Mouse (Mus musculus): ENCODE data around the gene Dqx1. TPM values are rescaled to one million over a fixed set of nuclear protein-coding genes. Genes with fewer than 3 reads are reported as not detected.

Gene Dqx1
- polyA plus RNA-seq, 1 experiment: 0.15 TPM

DNA sequence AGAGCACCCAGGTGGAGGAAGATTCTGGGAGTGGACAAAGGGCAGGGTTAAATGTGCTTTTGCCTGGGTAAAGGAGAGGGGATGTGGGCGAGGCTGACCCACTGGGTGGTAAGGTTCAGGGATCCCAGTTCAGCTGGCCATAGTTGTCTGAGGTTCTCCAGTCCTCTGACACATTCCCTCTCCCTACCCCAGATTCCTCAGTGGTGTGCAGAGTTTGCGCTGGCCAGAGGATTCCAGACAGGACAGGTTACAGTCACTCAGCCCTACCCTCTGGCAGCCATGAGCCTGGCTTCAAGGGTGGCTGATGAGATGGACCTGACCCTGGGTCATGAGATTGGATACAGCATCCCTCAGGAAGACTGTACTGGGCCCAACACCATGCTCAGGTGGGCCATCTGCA, 1.1 kb downstream of the Dqx1 start:
- Histone ChIP-seq H3K27me3 (ENCODE audit: control insufficient read depth, insufficient read depth, insufficient read length) (peaks cover 14% of the 10 kb centered on the region), H3K79me3 (ENCODE audit: low read depth) (peaks cover 23% of the 10 kb centered on the region), H3ac (ENCODE audit: control insufficient read depth, insufficient read length, low read depth) (no peak overlapping the region), H3K4me3 (ENCODE audit: insufficient read depth, poor library complexity, severe bottlenecking) (no peak overlapping the region), H3K36me3 (ENCODE audit: control insufficient read depth, insufficient read depth) (peaks cover 29% of the 10 kb centered on the region), H3K79me2 (ENCODE audit: control insufficient read depth, insufficient read depth) (peaks cover 31% of the 10 kb centered on the region)
- TF ChIP-seq CTCF (IDR thresholded peaks at IDR 0.05; ENCODE audit: control insufficient read depth, insufficient read depth, insufficient read length): no peak
- TF ChIP-seq FOSL1 (IDR thresholded peaks at IDR 0.05; ENCODE audit: insufficient read depth, low read length, poor library complexity, severe bottlenecking): no peak
- no peak for TF ChIP-seq MYOD1 (IDR thresholded peaks at IDR 0.05; ENCODE audit: control insufficient read depth, insufficient read length, low read depth)
- no peak for TF ChIP-seq MYOG (IDR thresholded peaks at IDR 0.05; ENCODE audit: control insufficient read depth, extremely low read depth, insufficient read length)
- TF ChIP-seq USF1 (IDR thresholded peaks at IDR 0.05; ENCODE audit: low read depth): no peak
- TF ChIP-seq MAX (IDR thresholded peaks at IDR 0.05): no peak
- no peak for TF ChIP-seq CEBPB (IDR thresholded peaks at IDR 0.05; ENCODE audit: low read depth)

- TF ChIP-seq FOSL1 (IDR thresholded peaks at IDR 0.05; ENCODE audit: insufficient read depth, low read length, poor library complexity, severe bottlenecking) (no peak), USF1 (IDR thresholded peaks at IDR 0.05; ENCODE audit: low read depth) (no peak), MYOG (IDR thresholded peaks at IDR 0.05; ENCODE audit: control insufficient read depth, extremely low read depth, insufficient read length) (no peak), MYOD1 (IDR thresholded peaks at IDR 0.05; ENCODE audit: control insufficient read depth, insufficient read length, low read depth) (no peak), CEBPB (IDR thresholded peaks at IDR 0.05; ENCODE audit: low read depth) (no peak), CTCF (IDR thresholded peaks at IDR 0.05; ENCODE audit: control insufficient read depth, insufficient read depth, insufficient read length) (no peak), MAX (IDR thresholded peaks at IDR 0.05) (no peak)
- H3K36me3 ChIP-seq (ENCODE audit: control insufficient read depth, insufficient read depth): no peaks in the 10 kb centered on the region
- H3K4me3 ChIP-seq (ENCODE audit: insufficient read depth, poor library complexity, severe bottlenecking): no peak overlapping the region
- H3K27me3 ChIP-seq (ENCODE audit: control insufficient read depth, insufficient read depth, insufficient read length): peaks cover 72% of the 10 kb centered on the region
- H3ac ChIP-seq (ENCODE audit: control insufficient read depth, insufficient read length, low read depth): no peak overlapping the region
- H3K79me2 ChIP-seq (ENCODE audit: control insufficient read depth, insufficient read depth): no peaks in the 10 kb centered on the region
- H3K79me3 ChIP-seq (ENCODE audit: low read depth): no peaks in the 10 kb centered on the region
Observed at GRCm38 (mm10) chr6:83065995-83066394, 8.4 kb downstream of the Dqx1 start.

GRCm38 (mm10) chr6:83066441-83066840, 8.8 kb downstream of the Dqx1 start:
- TF ChIP-seq CEBPB (IDR thresholded peaks at IDR 0.05; ENCODE audit: low read depth) (no peak), CTCF (IDR thresholded peaks at IDR 0.05; ENCODE audit: control insufficient read depth, insufficient read depth, insufficient read length) (no peak), MYOG (IDR thresholded peaks at IDR 0.05; ENCODE audit: control insufficient read depth, extremely low read depth, insufficient read length) (no peak), MYOD1 (IDR thresholded peaks at IDR 0.05; ENCODE audit: control insufficient read depth, insufficient read length, low read depth) (no peak), FOSL1 (IDR thresholded peaks at IDR 0.05; ENCODE audit: insufficient read depth, low read length, poor library complexity, severe bottlenecking) (no peak), MAX (IDR thresholded peaks at IDR 0.05) (no peak), USF1 (IDR thresholded peaks at IDR 0.05; ENCODE audit: low read depth) (no peak)
- Histone ChIP-seq H3ac (ENCODE audit: control insufficient read depth, insufficient read length, low read depth) (no peak overlapping the region), H3K79me3 (ENCODE audit: low read depth) (no peaks in the 10 kb centered on the region), H3K36me3 (ENCODE audit: control insufficient read depth, insufficient read depth) (no peaks in the 10 kb centered on the region), H3K79me2 (ENCODE audit: control insufficient read depth, insufficient read depth) (no peaks in the 10 kb centered on the region), H3K4me3 (ENCODE audit: insufficient read depth, poor library complexity, severe bottlenecking) (no peak overlapping the region), H3K27me3 (ENCODE audit: control insufficient read depth, insufficient read depth, insufficient read length) (peaks cover 76% of the 10 kb centered on the region)

DNA sequence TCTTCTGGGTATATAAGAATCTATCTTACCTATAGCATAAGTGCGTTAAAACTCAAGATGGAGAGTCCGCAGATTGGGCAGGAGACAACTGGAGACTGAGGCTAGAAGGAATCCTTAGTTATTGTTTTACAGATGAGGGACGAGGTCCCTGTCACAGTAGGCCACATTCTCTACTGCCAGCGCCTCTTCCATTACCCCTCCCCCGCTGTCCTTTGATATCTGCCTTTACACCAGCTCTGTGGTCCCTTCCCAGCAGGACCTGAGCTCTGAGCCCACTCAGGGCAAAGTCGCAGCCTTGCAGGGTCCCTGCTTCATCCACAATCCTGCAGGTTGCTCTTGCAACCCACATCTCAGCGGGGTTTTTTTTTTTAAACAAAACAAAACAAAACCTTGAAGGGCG, 10.6 kb downstream of the Dqx1 start:
- Histone ChIP-seq H3K79me2 (ENCODE audit: control insufficient read depth, insufficient read depth) (no peaks in the 10 kb centered on the region), H3ac (ENCODE audit: control insufficient read depth, insufficient read length, low read depth) (no peak overlapping the region), H3K27me3 (ENCODE audit: control insufficient read depth, insufficient read depth, insufficient read length) (peaks cover 82% of the 10 kb centered on the region), H3K4me3 (ENCODE audit: insufficient read depth, poor library complexity, severe bottlenecking) (no peak overlapping the region), H3K79me3 (ENCODE audit: low read depth) (no peaks in the 10 kb centered on the region), H3K36me3 (ENCODE audit: control insufficient read depth, insufficient read depth) (no peaks in the 10 kb centered on the region)
- TF ChIP-seq CEBPB (IDR thresholded peaks at IDR 0.05; ENCODE audit: low read depth) (no peak), MAX (IDR thresholded peaks at IDR 0.05) (no peak), MYOD1 (IDR thresholded peaks at IDR 0.05; ENCODE audit: control insufficient read depth, insufficient read length, low read depth) (no peak), USF1 (IDR thresholded peaks at IDR 0.05; ENCODE audit: low read depth) (no peak), CTCF (IDR thresholded peaks at IDR 0.05; ENCODE audit: control insufficient read depth, insufficient read depth, insufficient read length) (no peak), MYOG (IDR thresholded peaks at IDR 0.05; ENCODE audit: control insufficient read depth, extremely low read depth, insufficient read length) (no peak), FOSL1 (IDR thresholded peaks at IDR 0.05; ENCODE audit: insufficient read depth, low read length, poor library complexity, severe bottlenecking) (no peak)

- H3K79me3 ChIP-seq (ENCODE audit: low read depth): no peaks in the 10 kb centered on the region
- no peaks in the 10 kb centered on the region for H3K79me2 ChIP-seq (ENCODE audit: control insufficient read depth, insufficient read depth)
- TF ChIP-seq MAX (IDR thresholded peaks at IDR 0.05) (no peak), USF1 (IDR thresholded peaks at IDR 0.05; ENCODE audit: low read depth) (no peak), MYOD1 (IDR thresholded peaks at IDR 0.05; ENCODE audit: control insufficient read depth, insufficient read length, low read depth) (no peak), FOSL1 (IDR thresholded peaks at IDR 0.05; ENCODE audit: insufficient read depth, low read length, poor library complexity, severe bottlenecking) (no peak), CEBPB (IDR thresholded peaks at IDR 0.05; ENCODE audit: low read depth) (no peak), MYOG (IDR thresholded peaks at IDR 0.05; ENCODE audit: control insufficient read depth, extremely low read depth, insufficient read length) (no peak), CTCF (IDR thresholded peaks at IDR 0.05; ENCODE audit: control insufficient read depth, insufficient read depth, insufficient read length) (no peak)
- H3ac ChIP-seq (ENCODE audit: control insufficient read depth, insufficient read length, low read depth): peak overlapping the region; percentile 18
- no peak overlapping the region for H3K4me3 ChIP-seq (ENCODE audit: insufficient read depth, poor library complexity, severe bottlenecking)
- H3K27me3 ChIP-seq (ENCODE audit: control insufficient read depth, insufficient read depth, insufficient read length): peaks cover 75% of the 10 kb centered on the region
- H3K36me3 ChIP-seq (ENCODE audit: control insufficient read depth, insufficient read depth): no peaks in the 10 kb centered on the region
Observed at GRCm38 (mm10) chr6:83068706-83069487, 11.3 kb downstream of the Dqx1 start.

Measured in C2C12 (cell line).